Mouse (Mus musculus): Measurements from ENCODE around the gene Cd8b1. TPM values are rescaled to one million over a fixed set of nuclear protein-coding genes. Genes with fewer than 3 reads are reported as not detected.
"Not testable (repeated sequence)": the region's sequence is repeated elsewhere in the genome, so short reads cannot be mapped to it uniquely, and the experiment has no call there.

The Cd8b1 gene
- polyA plus RNA-seq, 1 experiment from 2014 or later: not detected

GRCm38 (mm10) chr6:71307486-71307885 lies 15.1 kb upstream of the Cd8b1 start:
- no peak overlapping the region for H3K4me3 ChIP-seq (ENCODE audit: low read length)
- ATAC-seq: no peak
- no peaks in the 10 kb centered on the region for H3K36me3 ChIP-seq (ENCODE audit: control insufficient read depth, insufficient read depth, low read length)
- no peak overlapping the region for H3K4me2 ChIP-seq (ENCODE audit: low read length)
- 93% methylated on average over 8 of the region's 8 CpGs for WGBS
- H3K9ac ChIP-seq (ENCODE audit: low read depth, low read length): no peak overlapping the region
- no peaks in the 10 kb centered on the region for H3K9me3 ChIP-seq (ENCODE audit: control insufficient read depth, low read length)
- no peaks in the 10 kb centered on the region for H3K4me1 ChIP-seq (ENCODE audit: control insufficient read depth, insufficient read depth, low read depth, low read length)
- H3K27me3 ChIP-seq (replicated peaks; ENCODE audit: control insufficient read depth, insufficient read depth, low read length): no peaks in the 10 kb centered on the region
- H3K27ac ChIP-seq (ENCODE audit: low read depth, low read length): no peak overlapping the region

- Histone ChIP-seq H3K9me3 (ENCODE audit: control insufficient read depth, low read length) (no peaks in the 10 kb centered on the region), H3K27ac (ENCODE audit: low read depth, low read length) (no peak within 1 kb of the TSS), H3K27me3 (replicated peaks; ENCODE audit: control insufficient read depth, insufficient read depth, low read length) (no peaks in the 10 kb centered on the region), H3K4me3 (ENCODE audit: low read length) (no peak within 1 kb of the TSS), H3K4me1 (ENCODE audit: control insufficient read depth, insufficient read depth, low read depth, low read length) (no peaks in the 10 kb centered on the region), H3K36me3 (ENCODE audit: control insufficient read depth, insufficient read depth, low read length) (no peaks in the 10 kb centered on the region), H3K9ac (ENCODE audit: low read depth, low read length) (no peak within 1 kb of the TSS), H3K4me2 (ENCODE audit: low read length) (no peak within 1 kb of the TSS)
- no peak for ATAC-seq
- 88% methylated on average over 3 of the region's 3 CpGs for WGBS
These were observed 733 bp upstream of the Cd8b1 start, which contains the start of gene Smyd1 for GRCm38 (mm10) chr6:71321826-71322283. Smyd1 (minus strand) TSS chr6:71322233.

GRCm38 (mm10) chr6:71324816-71325215 lies 2.2 kb downstream of the Cd8b1 start:
- no peak overlapping the region for H3K4me2 ChIP-seq (ENCODE audit: low read length)
- H3K9ac ChIP-seq (ENCODE audit: low read depth, low read length): no peak overlapping the region
- no peaks in the 10 kb centered on the region for H3K4me1 ChIP-seq (ENCODE audit: control insufficient read depth, insufficient read depth, low read depth, low read length)
- no peaks in the 10 kb centered on the region for H3K36me3 ChIP-seq (ENCODE audit: control insufficient read depth, insufficient read depth, low read length)
- no peaks in the 10 kb centered on the region for H3K27me3 ChIP-seq (replicated peaks; ENCODE audit: control insufficient read depth, insufficient read depth, low read length)
- H3K9me3 ChIP-seq (ENCODE audit: control insufficient read depth, low read length): no peaks in the 10 kb centered on the region
- H3K4me3 ChIP-seq (ENCODE audit: low read length): no peak overlapping the region
- ATAC-seq: no peak
- WGBS: 93% methylated on average over 9 of the region's 9 CpGs
- H3K27ac ChIP-seq (ENCODE audit: low read depth, low read length): no peak overlapping the region

GRCm38 (mm10) chr6:71329881-71330280 lies 7.3 kb downstream of the Cd8b1 start:
- Histone ChIP-seq H3K36me3 (ENCODE audit: control insufficient read depth, insufficient read depth, low read length) (no peaks in the 10 kb centered on the region), H3K27me3 (replicated peaks; ENCODE audit: control insufficient read depth, insufficient read depth, low read length) (no peaks in the 10 kb centered on the region), H3K4me3 (ENCODE audit: low read length) (no peak overlapping the region), H3K9ac (ENCODE audit: low read depth, low read length) (no peak overlapping the region), H3K27ac (ENCODE audit: low read depth, low read length) (no peak overlapping the region), H3K4me1 (ENCODE audit: control insufficient read depth, insufficient read depth, low read depth, low read length) (no peaks in the 10 kb centered on the region), H3K9me3 (ENCODE audit: control insufficient read depth, low read length) (no peaks in the 10 kb centered on the region), H3K4me2 (ENCODE audit: low read length) (no peak overlapping the region)
- 91% methylated on average over 6 of the region's 6 CpGs for WGBS
- no peak for ATAC-seq

- Histone ChIP-seq H3K9ac (ENCODE audit: low read depth, low read length) (no peak overlapping the region), H3K27me3 (replicated peaks; ENCODE audit: control insufficient read depth, insufficient read depth, low read length) (no peaks in the 10 kb centered on the region), H3K27ac (ENCODE audit: low read depth, low read length) (no peak overlapping the region), H3K4me1 (ENCODE audit: control insufficient read depth, insufficient read depth, low read depth, low read length) (no peaks in the 10 kb centered on the region), H3K36me3 (ENCODE audit: control insufficient read depth, insufficient read depth, low read length) (no peaks in the 10 kb centered on the region), H3K4me3 (ENCODE audit: low read length) (no peak overlapping the region), H3K9me3 (ENCODE audit: control insufficient read depth, low read length) (no peaks in the 10 kb centered on the region), H3K4me2 (ENCODE audit: low read length) (no peak overlapping the region)
- no peak for ATAC-seq
- WGBS: 88% methylated on average over 7 of the region's 7 CpGs
These were observed 7.9 kb downstream of the Cd8b1 start for GRCm38 (mm10) chr6:71330486-71330885.

GRCm38 (mm10) chr6:71331491-71331890 lies 8.9 kb downstream of the Cd8b1 start:
- not testable (repeated sequence) for H3K36me3 ChIP-seq (ENCODE audit: control insufficient read depth, insufficient read depth, low read length); H3K4me1 ChIP-seq (ENCODE audit: control insufficient read depth, insufficient read depth, low read depth, low read length); H3K4me2 ChIP-seq (ENCODE audit: low read length); H3K9me3 ChIP-seq (ENCODE audit: control insufficient read depth, low read length); H3K4me3 ChIP-seq (ENCODE audit: low read length); H3K27me3 ChIP-seq (replicated peaks; ENCODE audit: control insufficient read depth, insufficient read depth, low read length); H3K9ac ChIP-seq (ENCODE audit: low read depth, low read length); H3K27ac ChIP-seq (ENCODE audit: low read depth, low read length); ATAC-seq
- 88% methylated on average over 1 of the region's 4 CpGs for WGBS

GRCm38 (mm10) chr6:71332236-71332965 lies 9.8 kb downstream of the Cd8b1 start:
- Histone ChIP-seq H3K9me3 (ENCODE audit: control insufficient read depth, low read length) (no peaks in the 10 kb centered on the region), H3K4me1 (ENCODE audit: control insufficient read depth, insufficient read depth, low read depth, low read length) (no peaks in the 10 kb centered on the region), H3K4me3 (ENCODE audit: low read length) (no peak overlapping the region), H3K27ac (ENCODE audit: low read depth, low read length) (no peak overlapping the region), H3K4me2 (ENCODE audit: low read length) (no peak overlapping the region), H3K9ac (ENCODE audit: low read depth, low read length) (no peak overlapping the region), H3K36me3 (ENCODE audit: control insufficient read depth, insufficient read depth, low read length) (no peaks in the 10 kb centered on the region), H3K27me3 (replicated peaks; ENCODE audit: control insufficient read depth, insufficient read depth, low read length) (no peaks in the 10 kb centered on the region)
- no peak for ATAC-seq
- 92% methylated on average over 11 of the region's 11 CpGs for WGBS

GRCm38 (mm10) chr6:71333031-71333430 lies 10.4 kb downstream of the Cd8b1 start:
- no peak overlapping the region for H3K27ac ChIP-seq (ENCODE audit: low read depth, low read length)
- WGBS: 65% methylated on average over 3 of the region's 3 CpGs
- no peak overlapping the region for H3K9ac ChIP-seq (ENCODE audit: low read depth, low read length)
- no peak overlapping the region for H3K4me3 ChIP-seq (ENCODE audit: low read length)
- H3K4me1 ChIP-seq (ENCODE audit: control insufficient read depth, insufficient read depth, low read depth, low read length): no peaks in the 10 kb centered on the region
- H3K36me3 ChIP-seq (ENCODE audit: control insufficient read depth, insufficient read depth, low read length): no peaks in the 10 kb centered on the region
- ATAC-seq: no peak
- H3K9me3 ChIP-seq (ENCODE audit: control insufficient read depth, low read length): no peaks in the 10 kb centered on the region
- H3K27me3 ChIP-seq (replicated peaks; ENCODE audit: control insufficient read depth, insufficient read depth, low read length): no peaks in the 10 kb centered on the region
- H3K4me2 ChIP-seq (ENCODE audit: low read length): no peak overlapping the region

- Histone ChIP-seq H3K9me3 (ENCODE audit: control insufficient read depth, low read length) (no peaks in the 10 kb centered on the region), H3K4me1 (ENCODE audit: control insufficient read depth, insufficient read depth, low read depth, low read length) (no peaks in the 10 kb centered on the region), H3K27me3 (replicated peaks; ENCODE audit: control insufficient read depth, insufficient read depth, low read length) (no peaks in the 10 kb centered on the region), H3K4me3 (ENCODE audit: low read length) (no peak overlapping the region), H3K9ac (ENCODE audit: low read depth, low read length) (no peak overlapping the region), H3K27ac (ENCODE audit: low read depth, low read length) (no peak overlapping the region), H3K4me2 (ENCODE audit: low read length) (no peak overlapping the region), H3K36me3 (ENCODE audit: control insufficient read depth, insufficient read depth, low read length) (no peaks in the 10 kb centered on the region)
- WGBS: 94% methylated on average over 11 of the region's 11 CpGs
- ATAC-seq: no peak
These were observed 11.1 kb downstream of the Cd8b1 start for GRCm38 (mm10) chr6:71333578-71334273.
